In the genomic region with DNA sequence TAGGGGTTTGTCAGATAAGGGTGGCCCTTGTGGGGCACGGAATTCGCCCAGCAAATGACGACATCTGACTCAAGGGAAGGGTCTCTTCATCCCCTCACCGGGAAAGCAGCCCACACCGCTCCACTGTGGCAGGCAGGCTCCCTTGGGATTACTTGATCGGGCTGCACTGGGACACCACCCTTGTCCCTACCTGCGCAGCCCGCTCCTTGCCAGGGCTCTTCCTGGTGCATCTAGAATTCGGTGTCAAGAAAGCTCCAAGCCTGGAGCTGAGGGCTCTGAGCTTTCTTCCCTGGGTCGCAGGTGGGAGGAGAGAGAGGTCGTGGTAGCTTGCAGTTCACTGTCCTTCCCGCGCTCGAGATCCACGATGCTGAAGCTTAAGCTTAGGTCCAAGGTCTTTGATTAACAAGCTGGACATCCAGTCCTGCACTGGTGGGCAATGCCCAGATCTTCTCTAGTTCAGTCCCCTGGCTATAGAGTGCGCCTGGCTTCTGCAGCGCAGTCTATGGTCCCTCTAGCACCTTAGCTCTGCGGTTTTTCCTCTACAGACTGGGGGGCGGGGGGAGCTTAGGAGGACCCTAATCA, we compare ENCODE assay signal across 9 mouse cellular contexts.
A peak's percentile ranks its signal among the peaks of the same experiment; 100 is the strongest.
DNase-seq lines count a peak whose midpoint lies in the region; ATAC-seq and TF ChIP-seq lines count a peak whose summit lies in the region.
"Had no signal": no experiment of that assay in that cellular context is flagged by ENCODE, and none has a peak within 500 bp of the region (broad histone marks: within the 10 kb centered on the region; RNA-seq: fewer than 3 reads in every experiment).

No protein-coding gene starts in this region.

- peak overlapping the region; percentile 72 for H3K4me2 ChIP-seq in midbrain, embryonic 12.5 days (replicated peaks)

- H3K36me3 ChIP-seq in heart, embryonic 10.5 days: no peaks in the 10 kb centered on the region
- no peaks in the 10 kb centered on the region for H3K36me3 ChIP-seq in hindbrain, embryonic 10.5 days
- no peaks in the 10 kb centered on the region for H3K36me3 ChIP-seq in midbrain, embryonic 12.5 days
- H3K36me3 ChIP-seq in thymus, adult 2 months (ENCODE audit: control insufficient read depth, insufficient read depth, low read length): no peaks in the 10 kb centered on the region

- H3K9me3 ChIP-seq in heart, embryonic 10.5 days: no peaks in the 10 kb centered on the region
- no peaks in the 10 kb centered on the region for H3K9me3 ChIP-seq in hindbrain, embryonic 10.5 days
- H3K9me3 ChIP-seq in midbrain, embryonic 12.5 days: no peaks in the 10 kb centered on the region

- peaks cover 16% of the 10 kb centered on the region for H3K4me1 ChIP-seq in heart, embryonic 10.5 days
- peaks cover 43% of the 10 kb centered on the region for H3K4me1 ChIP-seq in hindbrain, embryonic 10.5 days (replicated peaks)
- H3K4me1 ChIP-seq in midbrain, embryonic 12.5 days: peaks cover 40% of the 10 kb centered on the region
- peaks cover 14% of the 10 kb centered on the region for H3K4me1 ChIP-seq in thymus, adult 2 months (replicated peaks; ENCODE audit: control insufficient read depth, insufficient read depth, low read length)

- TF ChIP-seq CTCF in thymus, adult 2 months (IDR thresholded peaks at IDR 0.05; ENCODE audit: borderline replicate concordance, control insufficient read depth, extremely low read depth, insufficient read depth, low read length, poor library complexity): no peak

- no peak for TF ChIP-seq POLR2A in thymus, adult 2 months (IDR thresholded peaks at IDR 0.05; ENCODE audit: control insufficient read depth, extremely low read depth, insufficient read depth, low read length, poor library complexity)

- H3K27me3 ChIP-seq in heart, embryonic 10.5 days (ENCODE audit: insufficient read depth, poor library complexity, severe bottlenecking): peaks cover 79% of the 10 kb centered on the region
- peaks cover 79% of the 10 kb centered on the region for H3K27me3 ChIP-seq in hindbrain, embryonic 10.5 days (ENCODE audit: insufficient read depth, poor library complexity, severe bottlenecking)
- peaks cover 46% of the 10 kb centered on the region for H3K27me3 ChIP-seq in midbrain, embryonic 12.5 days
- peaks cover 23% of the 10 kb centered on the region for H3K27me3 ChIP-seq in thymus, adult 2 months (ENCODE audit: control insufficient read depth, insufficient read depth, low read length)

- 5% methylated on average over 19 of the region's 19 CpGs for WGBS in heart, embryonic 10.5 days
- WGBS in hindbrain, embryonic 10.5 days: 3% methylated on average over 19 of the region's 19 CpGs
- WGBS in midbrain, embryonic 12.5 days: 5% methylated on average over 19 of the region's 19 CpGs
- WGBS in thymus, adult 2 months: 34% methylated on average over 19 of the region's 19 CpGs

- peak overlapping the region; percentile 61 for H3K4me3 ChIP-seq in heart, embryonic 10.5 days
- peak overlapping the region; percentile 58 for H3K4me3 ChIP-seq in hindbrain, embryonic 10.5 days
- H3K4me3 ChIP-seq in midbrain, embryonic 12.5 days: peak overlapping the region; percentile 42
- H3K4me3 ChIP-seq in thymus, adult 2 months (ENCODE audit: control insufficient read depth, insufficient read depth, low read length): no peak overlapping the region

- intact Hi-C loops in heart, postnatal 14 days (cut with DNase I): no loop called here

- ATAC-seq in common myeloid progenitor, adult 5-6 weeks (replicated peaks; ENCODE audit: low read depth, poor library complexity, severe bottlenecking): 0 out of 2 replicates have a peak, but pooled peaks have one; percentile 9
- ATAC-seq in midbrain, embryonic 12.5 days (ENCODE audit: low FRiP score, low read depth): peak; percentile 23

- H3K27ac ChIP-seq in heart, embryonic 10.5 days: no peak overlapping the region
- H3K27ac ChIP-seq in hindbrain, embryonic 10.5 days: peak overlapping the region; percentile 40; the same call in 1 of the 2 replicates
- peak overlapping the region; percentile 86 for H3K27ac ChIP-seq in midbrain, embryonic 12.5 days (replicated peaks)
- no peak overlapping the region for H3K27ac ChIP-seq in thymus, adult 2 months (ENCODE audit: control insufficient read depth, insufficient read depth, low read length)

- no peak for DNase-seq in heart, embryonic 10.5 days (ENCODE audit: low spot score)
- no peak for DNase-seq in heart, postnatal 14 days
- peak; percentile 49 for DNase-seq in hindbrain, embryonic 10.5 days (ENCODE audit: low spot score)
- DNase-seq in cerebellum, adult 8-10 months: no peak
- DNase-seq in thymus, adult 2 months: no peak
- DNase-seq in adrenal gland, adult 2 months: no peak
- DNase-seq: kidney, postnatal 14 days had no signal

- peak overlapping the region; percentile 42 for H3K9ac ChIP-seq in midbrain, embryonic 12.5 days (replicated peaks)

Comparison
In these comparisons a context has a peak if more than half of its experiments do, and no peak if none do; other contexts are left out.
1. H3K27ac ChIP-seq: peak in hindbrain, embryonic 10.5 days (single experiment) and midbrain, embryonic 12.5 days (single experiment); none in heart, embryonic 10.5 days (single experiment) and thymus, adult 2 months (single experiment).